Mouse (Mus musculus): ENCODE measurements around the gene Plekhh3.

DNA sequence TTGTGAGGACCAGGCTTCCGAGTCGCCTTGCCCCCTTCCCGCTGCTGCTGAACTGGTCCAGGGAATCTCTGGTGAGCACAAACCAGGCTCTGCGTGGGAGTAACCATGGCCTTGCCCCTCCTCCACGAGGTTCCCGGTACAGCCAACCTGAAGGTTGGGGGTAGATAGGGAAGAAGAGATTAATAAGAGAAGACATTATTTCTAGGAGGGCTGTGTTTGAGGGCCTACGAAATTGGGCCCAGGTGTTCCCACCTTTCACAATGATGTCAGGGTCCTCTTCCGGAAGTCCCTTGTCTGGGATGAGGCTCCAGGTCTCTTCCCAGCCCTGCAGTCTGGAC is 3.2 kb downstream of the Plekhh3 start:
- no peak for TF ChIP-seq CHD2 (IDR thresholded peaks at IDR 0.05; ENCODE audit: low read depth, low read length)
- no peak for TF ChIP-seq HCFC1 (IDR thresholded peaks at IDR 0.05; ENCODE audit: borderline replicate concordance, insufficient read depth, low read length)

All from ES-E14 (cell line).